Mouse (Mus musculus): ENCODE measurements around the gene Masp2.

The Masp2 gene

DNA sequence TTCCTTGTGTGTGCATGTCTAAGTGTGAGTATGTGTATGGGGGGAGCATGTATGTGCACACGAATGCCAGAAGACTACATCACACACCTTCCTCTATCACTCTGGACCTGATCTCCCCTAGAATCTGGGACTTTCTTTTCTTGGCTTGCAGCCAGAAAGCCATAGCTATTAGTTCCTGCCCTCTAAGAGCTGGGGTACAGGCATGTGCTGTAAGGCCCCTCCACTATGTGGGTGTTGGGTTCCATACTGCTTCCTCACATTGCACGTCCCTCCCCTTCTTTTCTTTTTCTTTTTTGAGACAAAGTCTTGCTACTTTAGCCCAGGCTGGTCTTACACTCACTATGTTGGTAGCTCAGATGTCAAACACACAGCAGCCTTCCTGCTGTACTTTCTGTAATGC is 33.0 kb downstream of the Masp2 start:
- no peak for DNase-seq (ENCODE audit: extremely low spot score, low spot score)

DNA sequence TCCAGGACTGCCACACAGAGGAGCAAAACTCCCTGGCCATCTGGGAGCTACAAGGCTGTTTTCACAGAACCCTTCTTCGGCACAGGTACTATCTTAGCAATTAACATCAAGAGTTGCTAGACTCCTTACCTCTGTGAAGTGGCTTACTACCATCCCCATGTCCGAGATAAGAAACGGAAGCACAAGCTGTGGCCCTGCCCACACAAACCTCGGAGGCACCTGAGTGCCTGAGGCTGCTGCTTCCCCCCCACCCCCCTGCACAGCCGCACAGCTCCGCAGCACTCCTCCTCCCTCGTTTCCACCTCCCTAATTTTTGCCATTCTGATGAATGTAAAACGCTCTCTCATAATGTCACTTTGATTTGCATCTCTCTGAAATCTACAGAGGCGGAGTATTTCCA is 35.9 kb downstream of the Masp2 start:
- no peak for DNase-seq (ENCODE audit: extremely low spot score, low spot score)

DNA sequence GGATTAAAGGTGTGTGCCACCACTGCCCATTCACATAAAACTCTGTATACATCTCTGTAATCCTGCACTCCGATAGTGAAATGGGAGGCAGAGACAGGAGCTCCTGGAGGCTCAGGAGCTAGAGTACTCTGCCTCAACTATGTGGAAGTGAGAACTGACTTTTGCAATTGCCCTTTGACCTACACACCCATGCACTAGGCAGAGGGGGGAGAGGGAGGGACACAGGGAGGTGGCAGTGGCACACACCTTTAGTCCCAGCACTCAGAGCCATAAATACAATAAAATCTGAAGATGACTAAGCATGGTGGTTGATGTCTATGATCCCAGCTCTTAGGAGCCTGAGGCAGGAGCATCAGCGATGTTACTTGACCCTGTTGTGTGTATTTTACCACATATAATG is 37.1 kb downstream of the Masp2 start:
- no peak for DNase-seq (ENCODE audit: extremely low spot score, low spot score)

DNA sequence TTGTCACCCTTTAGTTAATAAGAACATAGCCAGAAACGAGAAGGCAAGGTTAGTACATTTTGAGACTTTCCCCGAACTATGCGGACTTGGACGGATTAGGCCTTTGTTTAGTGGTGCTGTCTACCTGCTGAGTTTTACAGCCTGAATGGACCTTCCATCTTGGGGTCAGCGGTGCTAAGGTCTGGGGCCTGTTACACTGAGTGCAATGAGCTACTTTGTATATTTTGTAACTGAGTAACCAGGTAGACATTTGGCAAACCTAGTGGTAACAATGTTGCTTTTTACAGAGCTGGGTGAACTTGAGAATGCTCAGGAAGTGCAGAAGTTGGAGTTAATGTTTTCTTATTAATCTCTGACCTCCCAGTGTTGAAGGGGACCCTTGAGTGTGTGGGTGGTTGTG is 38.8 kb downstream of the Masp2 start:
- DNase-seq (ENCODE audit: extremely low spot score, low spot score): no peak

DNA sequence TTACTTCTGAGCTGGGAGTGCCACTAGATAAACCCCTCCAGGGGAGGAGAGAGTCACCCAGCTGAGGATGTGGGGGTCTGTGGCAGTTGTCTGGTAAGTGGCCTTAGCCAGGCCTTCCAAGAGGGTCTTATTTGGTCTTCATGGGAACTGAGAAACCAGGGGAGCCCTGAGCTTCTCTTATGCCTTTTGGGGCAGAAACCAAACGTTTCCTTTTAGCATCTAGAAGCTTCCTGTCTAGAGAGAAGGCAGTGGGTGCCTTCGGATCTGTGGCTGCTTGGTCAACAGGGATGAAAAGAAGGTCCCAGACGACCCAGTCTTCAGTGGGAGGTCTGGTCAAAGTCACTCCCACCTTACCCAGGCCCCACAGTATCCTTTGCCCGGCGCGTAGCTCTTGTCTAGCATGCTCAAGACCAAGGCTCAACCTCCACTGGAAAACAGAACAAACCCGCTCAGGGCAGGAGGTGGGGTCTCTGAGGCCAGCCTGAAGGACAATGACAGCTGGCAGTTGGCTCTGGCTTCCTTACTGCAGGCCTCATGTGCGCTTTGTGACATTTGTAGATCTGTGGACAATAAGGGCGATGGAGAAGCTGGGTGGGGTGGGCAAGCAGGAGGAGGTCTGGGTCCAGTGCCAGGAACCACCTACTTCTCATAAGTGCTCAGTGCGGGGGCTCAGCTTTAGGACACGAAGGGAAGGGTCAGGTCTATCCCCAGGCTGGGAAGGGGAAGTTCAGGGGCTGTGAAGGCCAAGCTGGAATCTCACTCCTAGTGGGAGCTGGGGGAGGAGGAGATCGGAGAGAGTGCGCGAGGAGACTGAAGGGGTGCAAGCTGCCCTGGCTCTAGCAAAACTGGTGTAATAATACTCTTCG is 41.2 kb downstream of the Masp2 start, which contains the start of gene Gm572:
Gene Gm572 (plus strand): TSS at position 27 of the 866 bp plus-strand sequence.
- no peak for DNase-seq (ENCODE audit: extremely low spot score, low spot score)

DNA sequence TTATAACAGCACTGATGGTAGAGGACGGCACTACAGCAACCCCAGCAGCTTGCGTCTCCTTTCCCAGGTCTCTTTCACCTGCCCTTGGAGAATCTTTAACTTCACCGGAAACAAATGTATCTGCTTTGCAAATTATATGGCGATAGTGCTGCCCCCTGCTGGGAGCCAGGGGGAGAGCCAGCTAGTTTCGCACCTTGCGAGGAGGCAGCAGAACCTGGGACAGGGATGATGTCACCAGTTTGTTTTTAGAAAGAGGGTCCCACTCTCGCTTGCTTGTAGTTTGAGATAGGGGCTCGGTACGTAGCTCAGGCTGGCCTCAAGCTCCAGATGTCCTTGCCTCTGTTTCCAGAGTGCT is 41.8 kb downstream of the Masp2 start:
- peak; percentile 72 for DNase-seq (ENCODE audit: extremely low spot score, low spot score)

DNA sequence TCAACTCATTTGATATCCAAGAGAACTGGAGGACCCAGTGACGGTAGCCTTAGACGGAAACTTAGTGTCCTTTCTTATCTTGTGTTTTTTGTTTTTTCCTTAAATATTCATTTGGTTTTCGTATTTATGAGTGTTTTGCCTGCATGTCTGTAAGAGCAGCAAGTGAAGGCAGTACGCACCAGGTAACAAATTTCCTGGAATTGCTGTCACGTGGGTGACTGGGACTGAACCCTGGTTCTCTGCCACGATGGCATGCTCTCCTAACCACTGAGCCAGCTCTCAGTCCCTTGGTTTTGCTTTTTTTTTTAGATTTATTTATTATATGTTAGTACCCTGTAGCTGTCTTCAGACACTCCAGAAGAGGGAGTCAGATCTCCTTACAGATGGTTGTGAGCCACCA is 42.6 kb downstream of the Masp2 start:
- no peak for DNase-seq (ENCODE audit: extremely low spot score, low spot score)

DNA sequence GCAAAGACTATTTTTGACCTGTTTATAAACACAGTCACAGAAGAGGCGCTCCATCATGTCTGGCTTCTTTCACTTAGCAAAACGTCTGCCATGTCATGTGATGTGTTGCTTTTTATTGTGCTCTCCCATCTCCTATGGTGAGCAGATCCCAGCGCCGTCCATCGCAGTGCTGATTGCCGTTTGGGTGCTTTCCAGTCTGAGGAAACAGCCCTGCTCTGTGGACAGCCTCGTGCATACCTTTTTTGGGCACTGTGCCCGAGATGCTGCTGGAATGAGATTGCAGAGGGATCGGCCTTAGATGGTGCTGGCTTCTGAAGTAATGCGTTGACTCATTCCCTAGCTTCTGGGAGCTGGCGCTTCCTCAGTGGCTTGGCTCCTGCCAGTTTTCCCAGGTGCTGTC is 44.3 kb downstream of the Masp2 start:
- DNase-seq (ENCODE audit: extremely low spot score, low spot score): no peak

DNA sequence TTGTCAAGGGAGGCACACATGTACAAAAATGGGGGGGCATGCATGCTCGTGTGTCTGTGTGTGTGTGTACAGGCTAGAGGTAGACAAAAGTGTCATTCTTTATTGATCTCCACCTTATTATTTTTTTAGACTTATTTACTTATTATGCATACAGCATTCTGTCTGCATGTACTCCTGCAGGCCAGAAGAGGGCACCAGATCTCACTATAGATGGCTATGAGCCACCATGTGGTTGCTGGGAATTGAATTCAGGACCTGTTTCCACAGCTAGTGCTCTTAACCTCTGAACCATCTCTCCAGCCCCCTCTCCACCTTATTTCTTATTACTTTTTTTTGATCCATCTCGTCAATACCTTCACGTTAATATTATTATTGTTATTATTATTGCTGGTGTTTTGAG is 47.0 kb downstream of the Masp2 start:
- no peak for DNase-seq (ENCODE audit: extremely low spot score, low spot score)

DNA sequence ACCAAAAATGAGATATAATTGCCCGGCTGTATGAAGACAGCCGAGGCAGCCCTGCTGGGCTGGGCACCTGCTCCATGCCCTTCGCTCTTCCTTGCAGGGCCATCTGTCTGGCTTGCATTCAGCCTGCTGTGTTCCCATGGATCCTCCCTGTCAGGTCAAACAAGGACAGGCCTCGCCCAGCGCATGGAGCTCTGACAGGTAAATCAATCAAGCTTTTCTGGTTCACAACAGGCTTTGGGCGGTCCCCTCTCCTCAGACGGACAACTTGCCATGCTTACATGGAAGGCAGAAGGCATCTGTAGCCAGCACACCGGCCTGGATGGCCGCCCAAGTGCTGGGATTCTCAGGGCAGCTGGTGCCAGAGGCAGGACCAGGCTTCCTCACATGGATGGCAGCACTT is 48.7 kb downstream of the Masp2 start:
- peak; percentile 56 for DNase-seq (ENCODE audit: extremely low spot score, low spot score)

DNA sequence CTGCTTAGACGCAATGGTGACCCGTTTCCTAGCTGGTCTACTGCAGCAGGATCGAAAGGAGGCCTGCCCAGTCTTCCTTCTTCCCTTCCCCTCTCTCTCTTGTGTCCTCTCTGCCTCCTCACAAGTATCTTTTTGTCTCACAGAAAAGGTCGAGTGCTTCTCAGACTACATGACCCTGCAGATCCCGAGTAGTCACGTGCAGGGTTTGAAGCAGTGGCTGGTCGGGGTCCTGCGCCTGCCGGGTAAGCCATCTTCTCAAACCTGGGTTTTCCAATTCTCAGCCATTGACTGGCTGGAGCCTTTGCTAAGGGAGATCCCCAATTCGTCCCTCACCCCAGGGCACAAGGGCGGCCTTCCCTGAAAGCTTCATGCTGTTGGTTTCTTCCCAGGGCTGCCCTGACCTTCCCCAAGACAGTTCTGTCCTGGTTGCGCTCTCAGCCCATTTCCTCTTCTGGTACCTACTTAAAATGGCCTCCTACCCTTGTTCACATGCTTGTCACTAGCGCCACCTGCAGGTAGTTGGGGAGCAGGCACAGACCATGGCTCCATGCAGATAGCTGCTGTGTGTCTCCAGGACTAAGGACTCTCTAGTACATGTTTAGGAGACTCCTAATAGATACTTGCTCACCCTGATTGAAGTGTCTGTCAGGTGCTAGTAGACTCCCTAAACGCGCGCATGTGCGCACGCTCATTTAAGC is 52.5 kb downstream of the Masp2 start:
- peak; percentile 40 for DNase-seq (ENCODE audit: extremely low spot score, low spot score)

DNA sequence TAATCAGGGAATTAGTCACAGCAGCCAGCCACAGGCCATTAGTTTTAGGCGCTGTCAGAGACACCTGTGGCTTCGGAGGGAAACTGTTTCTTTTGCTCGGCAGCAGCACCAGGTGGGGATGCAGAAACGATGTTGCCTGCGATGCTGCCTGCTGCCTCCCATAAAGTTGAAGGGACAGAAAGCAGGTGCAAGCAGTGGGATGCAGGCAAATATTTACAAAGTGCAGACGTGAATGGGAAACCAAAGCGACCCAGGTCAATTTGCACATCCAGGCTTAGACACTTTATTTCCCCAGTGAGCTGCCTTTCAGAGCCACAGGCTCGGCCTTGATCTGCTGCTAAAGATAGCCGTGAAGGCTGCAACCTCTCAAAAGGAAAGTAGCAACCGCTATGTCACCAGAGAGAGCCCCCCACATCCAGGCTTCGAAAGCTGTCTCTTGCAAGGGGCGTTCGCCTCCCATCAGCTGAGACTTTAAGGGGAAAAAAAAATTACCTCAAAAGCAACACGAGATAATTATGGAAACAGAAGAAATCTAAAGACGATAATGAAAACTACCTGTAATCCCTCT is 54.4 kb downstream of the Masp2 start:
- DNase-seq (ENCODE audit: extremely low spot score, low spot score): no peak

DNA sequence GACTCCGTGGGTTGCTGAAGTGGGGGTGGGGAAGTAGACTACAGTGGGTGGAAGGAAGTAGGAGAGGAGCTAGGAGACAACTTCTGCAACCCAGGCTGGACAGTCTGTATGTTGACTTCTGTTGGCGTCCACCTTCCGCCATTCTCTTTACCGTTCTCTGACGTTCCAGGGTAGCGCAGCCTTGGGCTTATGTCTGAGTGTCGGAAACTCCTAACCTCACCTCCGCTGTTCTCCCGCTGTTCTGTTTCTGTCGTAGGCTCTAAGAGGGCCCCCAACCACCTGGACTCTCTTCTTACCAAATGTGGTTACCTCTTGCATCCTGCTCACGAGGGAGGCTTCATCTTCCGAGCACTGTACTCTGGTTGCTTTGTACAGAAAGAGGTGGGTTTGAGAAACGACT is 55.4 kb downstream of the Masp2 start:
- DNase-seq (ENCODE audit: extremely low spot score, low spot score): no peak

DNA sequence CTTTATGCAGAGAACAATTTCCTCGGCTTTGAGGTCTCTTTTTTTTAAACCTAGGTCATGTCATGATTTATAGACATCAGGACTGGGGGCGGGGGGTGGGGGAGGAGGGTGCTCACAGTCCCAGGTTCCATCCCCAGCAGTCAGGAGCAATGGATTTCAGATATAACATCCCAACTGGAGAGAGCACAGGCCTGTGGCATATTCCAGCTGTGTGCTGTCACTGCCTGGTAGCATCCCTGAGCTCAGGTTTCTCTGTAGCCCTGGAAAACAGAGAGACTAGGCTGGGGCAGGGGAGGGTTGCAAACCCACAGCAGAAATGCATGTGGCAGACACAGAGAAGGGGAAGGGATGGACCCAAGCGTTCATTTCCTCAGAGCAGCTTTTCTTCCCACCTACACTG is 57.8 kb downstream of the Masp2 start:
- no peak for DNase-seq (ENCODE audit: extremely low spot score, low spot score)

DNA sequence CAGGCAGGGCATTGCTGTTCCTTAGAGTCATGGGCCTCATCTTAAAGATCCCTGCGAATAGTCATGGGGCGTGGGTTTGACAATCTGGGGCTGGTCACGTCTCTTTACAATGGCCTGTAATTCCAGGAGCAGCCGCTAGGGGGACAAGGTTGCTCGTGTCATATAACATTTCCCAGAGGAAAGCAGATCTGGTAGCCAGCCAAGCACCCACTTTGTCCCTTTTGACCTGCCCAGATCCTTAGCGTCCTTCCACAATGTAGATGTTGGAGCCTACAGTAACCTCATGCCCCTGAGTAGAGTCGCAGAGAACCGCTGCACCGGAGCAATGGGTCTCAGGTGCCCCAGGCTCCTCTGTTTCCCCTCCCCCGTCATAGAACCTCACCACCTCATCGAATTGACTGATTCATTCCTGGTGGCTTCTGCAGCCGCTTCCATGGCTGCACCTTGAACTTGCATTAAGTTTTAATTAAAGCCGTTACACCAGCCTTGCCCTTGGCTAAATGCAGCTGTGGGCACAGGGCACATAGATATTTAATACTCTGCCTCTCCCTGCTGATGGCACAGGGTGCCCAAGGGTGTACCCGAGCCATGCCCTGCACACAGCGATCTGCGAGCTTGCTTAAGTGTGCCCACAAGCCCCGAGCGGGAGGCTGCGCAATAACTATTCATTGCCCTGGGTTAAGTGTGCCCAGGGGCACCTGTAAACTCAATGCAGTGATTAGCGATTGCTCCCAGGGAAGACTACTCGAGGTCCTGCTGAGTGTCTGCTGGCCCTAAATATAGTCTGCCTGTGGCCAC is 60.0 kb downstream of the Masp2 start:
- DNase-seq (ENCODE audit: extremely low spot score, low spot score): peak; percentile 88

DNA sequence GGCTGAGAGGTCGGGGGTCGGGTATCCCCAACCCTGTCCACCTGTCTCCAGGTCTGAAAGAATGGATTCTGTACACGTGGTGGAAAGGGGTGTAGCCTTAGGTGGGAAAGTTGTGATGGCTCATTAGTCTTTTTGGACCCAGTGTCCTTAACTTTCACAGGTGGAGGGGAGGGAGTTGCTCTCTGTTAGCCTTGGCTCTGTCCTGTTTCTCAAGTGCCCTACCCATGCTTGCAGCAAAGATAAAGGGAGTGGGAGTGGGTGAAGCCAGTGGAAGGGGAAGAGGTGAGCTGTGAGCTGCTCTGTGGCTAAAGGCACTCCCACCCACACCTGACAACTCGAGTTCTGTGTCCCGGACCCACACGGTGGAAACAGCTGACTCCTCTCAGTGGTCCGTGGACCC is 61.0 kb downstream of the Masp2 start:
- no peak for DNase-seq (ENCODE audit: extremely low spot score, low spot score)

DNA sequence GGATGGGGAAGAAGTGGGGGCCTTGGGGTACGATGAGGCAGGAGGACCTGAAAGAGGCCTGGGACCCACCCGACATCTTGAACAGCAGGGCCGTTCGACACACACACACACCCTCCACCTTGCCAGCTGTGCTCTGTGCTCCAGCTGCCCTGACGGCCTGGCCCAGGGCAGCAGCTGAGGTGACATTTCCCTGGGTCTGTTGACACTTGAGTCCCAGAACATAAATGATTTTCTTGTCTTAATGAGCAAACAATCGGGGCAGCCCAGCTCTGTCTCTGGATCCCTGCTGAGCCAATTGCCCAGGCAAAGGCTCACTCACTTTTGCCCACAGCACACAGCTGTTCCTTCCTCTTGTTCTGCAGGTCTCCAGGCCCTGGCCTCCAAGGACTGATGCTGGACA is 61.7 kb downstream of the Masp2 start:
- no peak for DNase-seq (ENCODE audit: extremely low spot score, low spot score)
